Mouse (Mus musculus) limb, embryonic 12.5 days (tissue): Measurements from ENCODE around the gene Hebp1. TPM values are rescaled to one million over a fixed set of nuclear protein-coding genes. Genes with fewer than 3 reads are reported as not detected.

Experiments used
- ATAC-seq: fragments of 200-750 bp; cut with Nextera tagmentation; 2 replicates; pipeline ENCODE4 v1.8.0; 2017; ENCODE audit warnings: low read depth, moderate TSS enrichment; ENCODE audit not compliant: insufficient number of reproducible peaks, insufficient read depth, low FRiP score, low TSS enrichment
- H3K27ac ChIP-seq: fragments of 300-500 bp; sonication (generic); 2 replicates; pipeline ENCODE4 v1.5.1; 2016; ENCODE audit warnings: mild to moderate bottlenecking, moderate library complexity
- H3K27me3 ChIP-seq: fragments of 300-500 bp; sonication (generic); 2 replicates; pipeline ENCODE4 v1.6.1; 2016; ENCODE audit warnings: mild to moderate bottlenecking, moderate library complexity
- H3K36me3 ChIP-seq: fragments of 300-500 bp; sonication (generic); 2 replicates; pipeline ENCODE4 v1.6.1; 2016; ENCODE audit warnings: mild to moderate bottlenecking, moderate library complexity
- H3K4me1 ChIP-seq: fragments of 300-500 bp; sonication (generic); replicated peaks from 2 replicates; pipeline ENCODE4 v1.6.1; 2016
- H3K4me2 ChIP-seq: fragments of 300-500 bp; sonication (generic); 2 replicates; pipeline ENCODE4 v1.6.1; 2016; ENCODE audit warnings: mild to moderate bottlenecking, moderate library complexity
- H3K4me3 ChIP-seq: fragments of 300-500 bp; sonication (generic); replicated peaks from 2 replicates; pipeline ENCODE4 v1.5.1; 2016; ENCODE audit warnings: mild to moderate bottlenecking
- H3K9ac ChIP-seq: fragments of 300-500 bp; sonication (generic); replicated peaks from 2 replicates; pipeline ENCODE4 v1.6.1; 2016; ENCODE audit warnings: mild to moderate bottlenecking, moderate library complexity
- H3K9me3 ChIP-seq: fragments of 300-500 bp; sonication (generic); 2 replicates; pipeline ENCODE4 v1.6.1; 2016; ENCODE audit warnings: mild to moderate bottlenecking, moderate library complexity
- WGBS: fragments of 180-500 bp; shearing (Covaris S2); methylation state at CpG from one replicate; pipeline ENCODE4 v1.1.7; 2016; 5-methylcytosine and 5-hydroxymethylcytosine counted together
- polyA plus RNA-seq: library from polyadenylated mRNA; unstranded; fragments of >200 nt; fragmentation: Nextera tagmentation; extraction: Ambion mirVana; gene quantifications from 2 replicates; pipeline ENCODE4 v1.2.1, GENCODE M21; 2016

The Hebp1 gene
- polyA plus RNA-seq, 1 experiment from 2014 or later, result 8.4 TPM

GRCm38 (mm10) chr6:135196707-135197106 is 1.1 kb downstream of the Hebp1 start:
- Histone ChIP-seq H3K36me3 (no peaks in the 10 kb centered on the region), H3K4me3 (no peak overlapping the region), H3K27ac (no peak overlapping the region), H3K4me1 (peaks cover 11% of the 10 kb centered on the region), H3K4me2 (no peak overlapping the region), H3K27me3 (no peaks in the 10 kb centered on the region), H3K9me3 (no peaks in the 10 kb centered on the region), H3K9ac (no peak overlapping the region)
- WGBS, result 73% methylated on average over 8 of the region's 8 CpGs
- ATAC-seq, result no peak

GRCm38 (mm10) chr6:135194907-135195306 is 2.9 kb downstream of the Hebp1 start:
- 73% methylated on average over 4 of the region's 4 CpGs for WGBS
- Histone ChIP-seq H3K27ac (no peak overlapping the region), H3K9ac (no peak overlapping the region), H3K9me3 (no peaks in the 10 kb centered on the region), H3K4me1 (peaks cover 11% of the 10 kb centered on the region), H3K4me2 (no peak overlapping the region), H3K36me3 (no peaks in the 10 kb centered on the region), H3K27me3 (no peaks in the 10 kb centered on the region), H3K4me3 (no peak overlapping the region)
- no peak for ATAC-seq

- H3K4me3 ChIP-seq, result no peak overlapping the region
- H3K27me3 ChIP-seq, result no peaks in the 10 kb centered on the region
- ATAC-seq, result no peak
- no peak overlapping the region for H3K4me2 ChIP-seq
- peaks cover 7% of the 10 kb centered on the region for H3K4me1 ChIP-seq
- no peak overlapping the region for H3K27ac ChIP-seq
- H3K36me3 ChIP-seq, result no peaks in the 10 kb centered on the region
- no peak overlapping the region for H3K9ac ChIP-seq
- H3K9me3 ChIP-seq, result no peaks in the 10 kb centered on the region
- 57% methylated on average over 4 of the region's 4 CpGs for WGBS
Measured at GRCm38 (mm10) chr6:135193733-135194132, 4.1 kb downstream of the Hebp1 start.

- ATAC-seq, result no peak
- Histone ChIP-seq H3K36me3 (no peaks in the 10 kb centered on the region), H3K27ac (no peak overlapping the region), H3K4me1 (0 out of 2 replicates have a peak, but pooled peaks cover 3% of the 10 kb centered on the region), H3K9me3 (no peaks in the 10 kb centered on the region), H3K4me3 (no peak overlapping the region), H3K27me3 (no peaks in the 10 kb centered on the region), H3K9ac (no peak overlapping the region), H3K4me2 (no peak overlapping the region)
- 81% methylated on average over 8 of the region's 8 CpGs for WGBS
Measured at GRCm38 (mm10) chr6:135192993-135193392, 4.8 kb downstream of the Hebp1 start.

GRCm38 (mm10) chr6:135191906-135192305 is 5.9 kb downstream of the Hebp1 start:
- H3K4me3 ChIP-seq, result no peak overlapping the region
- 82% methylated on average over 1 of the region's 1 CpGs for WGBS

GRCm38 (mm10) chr6:135190122-135190521 is 7.7 kb downstream of the Hebp1 start:
- Histone ChIP-seq H3K9me3 (no peaks in the 10 kb centered on the region), H3K36me3 (no peaks in the 10 kb centered on the region), H3K9ac (no peak overlapping the region), H3K27me3 (no peaks in the 10 kb centered on the region), H3K4me2 (no peak overlapping the region), H3K4me1 (no peaks in the 10 kb centered on the region), H3K27ac (no peak overlapping the region), H3K4me3 (no peak overlapping the region)
- WGBS, result 89% methylated on average over 6 of the region's 6 CpGs
- no peak for ATAC-seq

More at GRCm38 (mm10) chr6:135191906-135192305, 5.9 kb downstream of the Hebp1 start:
- H3K9me3 ChIP-seq, result no peaks in the 10 kb centered on the region
- no peaks in the 10 kb centered on the region for H3K4me1 ChIP-seq
- no peaks in the 10 kb centered on the region for H3K36me3 ChIP-seq
- H3K4me2 ChIP-seq, result no peak overlapping the region
- no peak overlapping the region for H3K9ac ChIP-seq
- no peak for ATAC-seq
- no peak overlapping the region for H3K27ac ChIP-seq
- H3K27me3 ChIP-seq, result no peaks in the 10 kb centered on the region

GRCm38 (mm10) chr6:135188629-135189028 is 9.2 kb downstream of the Hebp1 start:
- no peaks in the 10 kb centered on the region for H3K9me3 ChIP-seq
- 66% methylated on average over 4 of the region's 4 CpGs for WGBS
- no peak overlapping the region for H3K27ac ChIP-seq
- no peak overlapping the region for H3K9ac ChIP-seq
- H3K4me3 ChIP-seq, result no peak overlapping the region
- no peak for ATAC-seq
- H3K36me3 ChIP-seq, result no peaks in the 10 kb centered on the region
- no peaks in the 10 kb centered on the region for H3K27me3 ChIP-seq
- no peaks in the 10 kb centered on the region for H3K4me1 ChIP-seq
- H3K4me2 ChIP-seq, result no peak overlapping the region

GRCm38 (mm10) chr6:135187076-135187917 is 10.5 kb downstream of the Hebp1 start:
- no peak for ATAC-seq
- H3K4me2 ChIP-seq, result no peak overlapping the region
- WGBS, result 53% methylated on average over 10 of the region's 10 CpGs

GRCm38 (mm10) chr6:135183961-135184360 is 13.9 kb downstream of the Hebp1 start:
- no peak overlapping the region for H3K4me3 ChIP-seq
- no peak for ATAC-seq
- no peak overlapping the region for H3K27ac ChIP-seq
- no peaks in the 10 kb centered on the region for H3K36me3 ChIP-seq
- no peak overlapping the region for H3K4me2 ChIP-seq
- WGBS, result 36% methylated on average over 8 of the region's 8 CpGs
- H3K4me1 ChIP-seq, result no peaks in the 10 kb centered on the region
- H3K9me3 ChIP-seq, result no peaks in the 10 kb centered on the region
- no peak overlapping the region for H3K9ac ChIP-seq
- peaks cover 8% of the 10 kb centered on the region; the same call in 1 of the 2 replicates for H3K27me3 ChIP-seq

More at GRCm38 (mm10) chr6:135187076-135187917, 10.5 kb downstream of the Hebp1 start:
- no peaks in the 10 kb centered on the region for H3K36me3 ChIP-seq
- H3K9me3 ChIP-seq, result no peaks in the 10 kb centered on the region
- H3K27me3 ChIP-seq, result no peaks in the 10 kb centered on the region
- H3K4me1 ChIP-seq, result no peaks in the 10 kb centered on the region
- H3K4me3 ChIP-seq, result no peak overlapping the region
- H3K9ac ChIP-seq, result no peak overlapping the region
- no peak overlapping the region for H3K27ac ChIP-seq

- Histone ChIP-seq H3K27me3 (peaks cover 13% of the 10 kb centered on the region; the same call in 1 of the 2 replicates), H3K36me3 (no peaks in the 10 kb centered on the region), H3K4me3 (no peak overlapping the region), H3K27ac (no peak overlapping the region), H3K9ac (no peak overlapping the region), H3K4me1 (no peaks in the 10 kb centered on the region), H3K9me3 (no peaks in the 10 kb centered on the region), H3K4me2 (no peak overlapping the region)
- WGBS, result 53% methylated on average over 5 of the region's 5 CpGs
- ATAC-seq, result no peak
Measured at GRCm38 (mm10) chr6:135182925-135183324, 14.9 kb downstream of the Hebp1 start.

GRCm38 (mm10) chr6:135178599-135178998 is 19.2 kb downstream of the Hebp1 start:
- H3K27ac ChIP-seq, result no peak overlapping the region
- H3K4me3 ChIP-seq, result no peak overlapping the region
- no peak overlapping the region for H3K4me2 ChIP-seq
- H3K4me1 ChIP-seq, result no peaks in the 10 kb centered on the region
- no peak for ATAC-seq
- no peaks in the 10 kb centered on the region for H3K9me3 ChIP-seq
- no peaks in the 10 kb centered on the region for H3K36me3 ChIP-seq
- WGBS, result 29% methylated on average over 3 of the region's 3 CpGs
- peaks cover 13% of the 10 kb centered on the region; the same call in 1 of the 2 replicates for H3K27me3 ChIP-seq
- no peak overlapping the region for H3K9ac ChIP-seq

- no peaks in the 10 kb centered on the region for H3K36me3 ChIP-seq
- H3K9ac ChIP-seq, result no peak overlapping the region
- no peaks in the 10 kb centered on the region for H3K9me3 ChIP-seq
Measured at GRCm38 (mm10) chr6:135177271-135177670, 20.6 kb downstream of the Hebp1 start.

More at GRCm38 (mm10) chr6:135177271-135177670, 20.6 kb downstream of the Hebp1 start:
- Histone ChIP-seq H3K4me2 (no peak overlapping the region), H3K27ac (no peak overlapping the region), H3K27me3 (peaks cover 13% of the 10 kb centered on the region; the same call in 1 of the 2 replicates), H3K4me1 (no peaks in the 10 kb centered on the region), H3K4me3 (no peak overlapping the region)
- no peak for ATAC-seq
